Mouse (Mus musculus): ENCODE measurements around the gene Csdc2. TPM values are rescaled to one million over a fixed set of nuclear protein-coding genes. Genes with fewer than 3 reads are reported as not detected.

Gene Csdc2
- polyA plus RNA-seq (2012; rRNA removed), result 1.9 and 6.8 TPM in 2 replicates

GRCm38 (mm10) chr15:81936679-81937078 lies at the start of gene Csdc2:
TSS of gene Csdc2 (plus strand) at chr15:81936759.
- peaks cover 16% of the 10 kb centered on the region for H3K4me1 ChIP-seq (replicated peaks; ENCODE audit: control insufficient read depth, insufficient read depth, low read length)
- H3K4me3 ChIP-seq (ENCODE audit: control insufficient read depth, insufficient read depth, low read length), result no peak within 1 kb of the TSS
- DNase-seq, result no peak
- 70% methylated on average over 12 of the region's 12 CpGs for WGBS
- H3K27me3 ChIP-seq (ENCODE audit: control insufficient read depth, insufficient read depth, low read length), result no peaks in the 10 kb centered on the region
- TF ChIP-seq CTCF (IDR thresholded peaks at IDR 0.05; ENCODE audit: borderline replicate concordance, control insufficient read depth, extremely low read depth, insufficient read depth, low read length, poor library complexity) (no peak), POLR2A (IDR thresholded peaks at IDR 0.05; ENCODE audit: control insufficient read depth, extremely low read depth, insufficient read depth, low read length, poor library complexity) (no peak)
- no peaks in the 10 kb centered on the region for H3K36me3 ChIP-seq (ENCODE audit: control insufficient read depth, insufficient read depth, low read length)
- no peak within 1 kb of the TSS for H3K27ac ChIP-seq (ENCODE audit: control insufficient read depth, insufficient read depth, low read length)

GRCm38 (mm10) chr15:81886795-81887550 lies 49.6 kb upstream of the Csdc2 start:
- WGBS, result 97% methylated on average over 6 of the region's 6 CpGs
- Histone ChIP-seq H3K4me3 (ENCODE audit: control insufficient read depth, insufficient read depth, low read length) (no peak overlapping the region), H3K27ac (ENCODE audit: control insufficient read depth, insufficient read depth, low read length) (no peak overlapping the region), H3K4me1 (replicated peaks; ENCODE audit: control insufficient read depth, insufficient read depth, low read length) (no peaks in the 10 kb centered on the region), H3K27me3 (ENCODE audit: control insufficient read depth, insufficient read depth, low read length) (no peaks in the 10 kb centered on the region), H3K36me3 (ENCODE audit: control insufficient read depth, insufficient read depth, low read length) (peaks cover 21% of the 10 kb centered on the region)
- DNase-seq, result no peak
- TF ChIP-seq CTCF (IDR thresholded peaks at IDR 0.05; ENCODE audit: borderline replicate concordance, control insufficient read depth, extremely low read depth, insufficient read depth, low read length, poor library complexity) (no peak), POLR2A (IDR thresholded peaks at IDR 0.05; ENCODE audit: control insufficient read depth, extremely low read depth, insufficient read depth, low read length, poor library complexity) (no peak)

- WGBS, result 96% methylated on average over 7 of the region's 7 CpGs
- TF ChIP-seq CTCF (IDR thresholded peaks at IDR 0.05; ENCODE audit: borderline replicate concordance, control insufficient read depth, extremely low read depth, insufficient read depth, low read length, poor library complexity) (no peak), POLR2A (IDR thresholded peaks at IDR 0.05; ENCODE audit: control insufficient read depth, extremely low read depth, insufficient read depth, low read length, poor library complexity) (no peak)
- DNase-seq, result no peak
- H3K4me3 ChIP-seq (ENCODE audit: control insufficient read depth, insufficient read depth, low read length), result no peak overlapping the region
- no peak overlapping the region for H3K27ac ChIP-seq (ENCODE audit: control insufficient read depth, insufficient read depth, low read length)
- H3K4me1 ChIP-seq (replicated peaks; ENCODE audit: control insufficient read depth, insufficient read depth, low read length), result no peaks in the 10 kb centered on the region
- peaks cover 21% of the 10 kb centered on the region for H3K36me3 ChIP-seq (ENCODE audit: control insufficient read depth, insufficient read depth, low read length)
- no peaks in the 10 kb centered on the region for H3K27me3 ChIP-seq (ENCODE audit: control insufficient read depth, insufficient read depth, low read length)
Measured at GRCm38 (mm10) chr15:81889175-81889574, 47.4 kb upstream of the Csdc2 start.

GRCm38 (mm10) chr15:81891140-81891802 lies 45.3 kb upstream of the Csdc2 start:
- Histone ChIP-seq H3K36me3 (ENCODE audit: control insufficient read depth, insufficient read depth, low read length) (peaks cover 32% of the 10 kb centered on the region), H3K27me3 (ENCODE audit: control insufficient read depth, insufficient read depth, low read length) (no peaks in the 10 kb centered on the region), H3K4me3 (ENCODE audit: control insufficient read depth, insufficient read depth, low read length) (no peak overlapping the region), H3K4me1 (replicated peaks; ENCODE audit: control insufficient read depth, insufficient read depth, low read length) (no peaks in the 10 kb centered on the region), H3K27ac (ENCODE audit: control insufficient read depth, insufficient read depth, low read length) (no peak overlapping the region)
- no peak for DNase-seq
- TF ChIP-seq CTCF (IDR thresholded peaks at IDR 0.05; ENCODE audit: borderline replicate concordance, control insufficient read depth, extremely low read depth, insufficient read depth, low read length, poor library complexity), result no peak
- TF ChIP-seq POLR2A (IDR thresholded peaks at IDR 0.05; ENCODE audit: control insufficient read depth, extremely low read depth, insufficient read depth, low read length, poor library complexity), result no peak
- 92% methylated on average over 7 of the region's 7 CpGs for WGBS

GRCm38 (mm10) chr15:81891822-81892580 lies 44.6 kb upstream of the Csdc2 start:
- no peaks in the 10 kb centered on the region for H3K27me3 ChIP-seq (ENCODE audit: control insufficient read depth, insufficient read depth, low read length)
- no peak overlapping the region for H3K4me3 ChIP-seq (ENCODE audit: control insufficient read depth, insufficient read depth, low read length)
- no peak for TF ChIP-seq CTCF (IDR thresholded peaks at IDR 0.05; ENCODE audit: borderline replicate concordance, control insufficient read depth, extremely low read depth, insufficient read depth, low read length, poor library complexity)
- TF ChIP-seq POLR2A (IDR thresholded peaks at IDR 0.05; ENCODE audit: control insufficient read depth, extremely low read depth, insufficient read depth, low read length, poor library complexity), result no peak
- no peak overlapping the region for H3K27ac ChIP-seq (ENCODE audit: control insufficient read depth, insufficient read depth, low read length)
- WGBS, result 88% methylated on average over 8 of the region's 8 CpGs
- H3K36me3 ChIP-seq (ENCODE audit: control insufficient read depth, insufficient read depth, low read length), result peaks cover 32% of the 10 kb centered on the region
- no peak for DNase-seq
- no peaks in the 10 kb centered on the region for H3K4me1 ChIP-seq (replicated peaks; ENCODE audit: control insufficient read depth, insufficient read depth, low read length)

- 94% methylated on average over 1 of the region's 1 CpGs for WGBS
- DNase-seq, result no peak
- H3K36me3 ChIP-seq (ENCODE audit: control insufficient read depth, insufficient read depth, low read length), result peaks cover 32% of the 10 kb centered on the region
- TF ChIP-seq POLR2A (IDR thresholded peaks at IDR 0.05; ENCODE audit: control insufficient read depth, extremely low read depth, insufficient read depth, low read length, poor library complexity) (no peak), CTCF (IDR thresholded peaks at IDR 0.05; ENCODE audit: borderline replicate concordance, control insufficient read depth, extremely low read depth, insufficient read depth, low read length, poor library complexity) (no peak)
- no peak overlapping the region for H3K4me3 ChIP-seq (ENCODE audit: control insufficient read depth, insufficient read depth, low read length)
- no peaks in the 10 kb centered on the region for H3K27me3 ChIP-seq (ENCODE audit: control insufficient read depth, insufficient read depth, low read length)
- no peak overlapping the region for H3K27ac ChIP-seq (ENCODE audit: control insufficient read depth, insufficient read depth, low read length)
- H3K4me1 ChIP-seq (replicated peaks; ENCODE audit: control insufficient read depth, insufficient read depth, low read length), result no peaks in the 10 kb centered on the region
Measured at GRCm38 (mm10) chr15:81894002-81894401, 42.6 kb upstream of the Csdc2 start.
